Mouse (Mus musculus): ENCODE data around the gene Zfp646.

Gene Zfp646

DNA sequence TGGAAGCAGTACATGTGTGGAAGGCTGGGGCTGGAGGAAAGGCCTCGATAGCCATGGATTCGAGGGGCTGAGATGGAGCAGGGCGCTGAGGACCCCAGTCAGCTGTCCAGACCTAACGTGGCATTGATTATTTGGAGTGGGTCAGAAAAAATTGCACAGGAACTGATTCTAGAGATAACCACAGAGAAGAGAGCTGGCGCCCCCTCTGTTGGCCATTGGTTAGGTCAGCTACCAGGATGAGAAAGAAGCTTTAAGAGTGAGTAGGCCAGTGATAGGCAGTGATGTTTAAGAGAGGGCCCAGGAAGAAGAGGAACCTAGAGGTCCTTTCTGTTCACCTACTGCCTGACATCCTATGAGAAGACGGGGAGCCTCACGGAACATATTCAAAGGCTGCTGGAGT lies 43.3 kb downstream of the Zfp646 start:
- DNase-seq (ENCODE audit: low spot score in 2 of 2) = no peak

GRCm38 (mm10) chr7:127921516-127921915 lies 45.5 kb downstream of the Zfp646 start:
- no peak for DNase-seq (ENCODE audit: low spot score in 2 of 2)

DNA sequence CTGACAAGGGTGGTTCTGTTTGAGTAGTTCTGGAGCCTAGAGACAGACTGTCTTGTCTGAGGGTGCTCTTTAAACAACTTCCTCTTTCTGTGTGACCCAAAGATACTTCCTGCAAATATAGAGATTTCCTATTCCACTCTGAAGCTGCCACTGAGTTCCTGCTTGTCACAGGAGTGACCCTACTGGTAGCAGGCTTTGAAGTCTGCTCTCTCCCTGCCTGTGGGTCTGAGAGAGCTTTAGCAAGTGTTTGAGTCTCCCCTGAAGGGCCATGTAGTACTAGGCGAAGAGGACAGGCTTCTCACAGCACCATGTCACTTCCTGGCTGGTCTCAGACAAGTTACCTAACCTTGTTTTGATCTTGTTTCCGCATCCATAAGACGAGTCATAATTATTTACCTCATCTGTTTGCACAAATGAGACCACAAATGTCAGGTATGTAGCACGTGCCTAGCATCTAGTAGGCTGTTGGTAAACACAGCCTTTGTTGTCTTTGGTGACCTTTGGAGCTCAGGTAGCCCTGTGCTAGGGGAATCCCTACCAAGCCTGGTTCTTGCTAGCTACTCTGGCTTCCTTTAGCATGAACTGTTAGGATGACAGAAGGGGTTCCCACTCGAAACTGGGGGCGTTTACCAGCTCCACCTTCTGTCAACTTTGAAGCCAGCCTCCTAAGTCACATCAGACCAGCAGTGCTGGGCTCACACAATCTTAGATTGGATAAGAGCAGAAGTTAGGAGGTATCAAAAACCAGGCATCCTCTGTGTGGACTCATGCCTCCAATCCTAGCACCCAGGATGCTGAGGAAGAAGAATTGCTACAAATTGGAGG lies 46.6 kb downstream of the Zfp646 start:
- no peak for DNase-seq (ENCODE audit: low spot score in 2 of 2)

DNA sequence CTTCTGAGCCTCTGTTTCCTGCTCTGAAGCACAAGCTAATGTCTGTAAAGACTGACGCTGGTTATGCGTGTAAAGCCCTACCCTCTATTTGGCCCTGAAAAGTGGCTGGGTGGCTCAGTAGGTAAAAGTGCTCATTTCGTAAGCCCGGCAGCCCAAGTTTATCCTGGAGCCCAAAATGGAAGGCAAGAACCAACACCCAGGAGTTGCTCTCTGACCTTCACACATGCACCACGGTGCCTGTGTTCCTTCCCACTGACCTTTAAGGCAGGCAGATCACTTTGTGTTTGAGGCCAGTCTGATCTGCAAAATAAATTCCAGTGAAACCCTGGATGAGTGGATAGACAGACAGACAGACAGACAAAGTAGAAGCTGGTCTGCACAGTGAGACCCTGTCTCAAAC lies 47.7 kb downstream of the Zfp646 start:
- DNase-seq (ENCODE audit: low spot score in 2 of 2) = no peak

DNA sequence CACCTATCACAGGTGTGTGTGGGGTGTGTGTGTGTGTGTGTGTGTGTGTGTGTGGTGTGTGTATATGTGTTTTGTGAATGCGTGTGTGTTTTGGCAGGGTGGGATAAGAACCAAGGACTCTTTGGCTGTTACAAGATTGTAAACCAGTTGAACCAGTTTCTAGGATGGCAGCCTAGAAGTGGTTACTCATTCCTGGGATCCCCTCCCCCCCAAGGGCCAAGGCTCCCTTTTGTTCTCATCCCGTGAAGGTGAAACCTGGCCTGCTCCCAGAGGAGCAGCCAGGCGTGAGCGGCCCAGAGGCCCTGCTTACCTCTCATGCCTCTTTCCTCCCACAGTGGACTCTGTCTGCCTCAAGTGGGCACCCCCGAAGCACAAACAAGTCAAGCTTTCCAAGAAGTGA lies 49.2 kb downstream of the Zfp646 start:
- DNase-seq (ENCODE audit: low spot score in 2 of 2) = no peak

DNA sequence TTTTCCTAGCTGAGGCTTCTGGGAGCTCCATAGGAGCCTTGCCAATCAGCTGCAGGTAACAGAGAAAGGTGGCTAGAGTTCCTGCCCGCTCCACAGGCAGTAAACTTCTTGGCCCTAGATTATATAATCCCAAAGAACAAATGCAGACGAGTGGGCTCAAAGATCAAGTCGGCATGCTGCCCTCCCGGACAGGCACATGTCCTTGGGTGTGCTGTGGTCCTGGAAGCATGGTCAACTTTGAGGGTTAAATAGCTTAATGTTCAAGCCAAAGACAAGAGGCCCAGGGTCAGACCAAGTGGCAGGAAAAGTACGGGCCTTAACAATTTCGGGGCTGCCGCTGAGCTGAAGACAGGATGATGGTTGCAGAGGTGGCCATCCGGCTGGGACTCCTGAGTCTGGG lies 50.0 kb downstream of the Zfp646 start:
- no peak for DNase-seq (ENCODE audit: low spot score in 2 of 2)

DNA sequence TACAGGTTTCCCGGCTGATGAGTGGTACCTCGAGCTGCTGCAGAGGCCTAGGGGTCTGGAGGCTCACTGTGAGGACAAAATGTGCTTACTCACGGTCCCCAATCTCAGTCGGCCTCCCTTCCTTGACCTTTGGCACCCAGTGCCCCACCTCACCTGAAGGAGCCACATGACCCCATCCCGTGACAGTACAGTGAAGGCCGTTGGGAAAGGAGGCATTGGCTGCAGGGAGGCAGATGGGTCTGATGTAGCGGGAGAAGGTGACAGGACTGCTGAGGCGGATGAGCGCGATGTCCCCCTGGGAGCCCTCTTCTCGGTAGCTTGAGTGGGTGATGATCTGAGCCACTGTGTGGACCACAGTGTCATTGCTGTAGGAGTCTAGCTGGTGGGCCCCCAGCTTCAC lies 50.8 kb downstream of the Zfp646 start:
- DNase-seq (ENCODE audit: low spot score in 2 of 2) = no peak

DNA sequence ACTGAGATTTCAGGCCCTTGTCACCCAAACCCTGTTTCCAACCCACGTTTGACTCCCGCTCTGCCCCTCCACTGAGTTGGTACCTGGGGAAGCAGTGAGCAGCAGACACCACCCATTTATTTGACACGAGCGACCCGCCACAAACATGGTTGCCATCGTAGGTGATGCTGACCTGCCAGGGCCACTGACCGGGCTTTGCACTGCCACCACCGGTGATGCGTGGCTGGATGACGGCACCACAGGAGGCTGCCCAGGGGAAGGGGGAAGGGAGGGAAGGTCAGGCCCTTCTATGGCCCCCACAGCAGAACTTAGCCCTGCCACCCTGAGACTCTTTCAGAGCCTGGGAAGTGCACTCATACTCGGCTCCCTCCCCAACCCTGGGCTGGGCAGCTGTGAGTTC lies 51.7 kb downstream of the Zfp646 start:
- no peak for DNase-seq (ENCODE audit: low spot score in 2 of 2)

DNA sequence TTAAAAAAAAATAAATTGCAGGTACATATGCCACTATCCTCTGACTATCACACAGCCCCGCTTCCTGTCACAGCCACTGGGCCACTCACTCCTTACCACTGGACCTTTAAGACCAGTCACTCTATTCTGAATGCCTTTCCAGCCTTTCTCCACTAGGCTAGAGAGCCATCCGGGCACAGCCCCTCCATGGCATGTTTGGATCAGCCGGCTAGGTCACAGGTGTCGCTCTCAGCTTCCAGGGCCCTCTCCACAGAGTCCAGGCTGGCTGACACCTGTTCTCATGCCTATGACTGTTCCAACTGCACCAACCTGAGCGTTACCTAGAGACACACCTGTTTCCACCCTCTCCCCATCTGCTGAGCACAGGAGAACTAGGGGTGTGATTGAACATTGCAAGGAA lies 52.6 kb downstream of the Zfp646 start:
- DNase-seq (ENCODE audit: low spot score in 2 of 2) = no peak

DNA sequence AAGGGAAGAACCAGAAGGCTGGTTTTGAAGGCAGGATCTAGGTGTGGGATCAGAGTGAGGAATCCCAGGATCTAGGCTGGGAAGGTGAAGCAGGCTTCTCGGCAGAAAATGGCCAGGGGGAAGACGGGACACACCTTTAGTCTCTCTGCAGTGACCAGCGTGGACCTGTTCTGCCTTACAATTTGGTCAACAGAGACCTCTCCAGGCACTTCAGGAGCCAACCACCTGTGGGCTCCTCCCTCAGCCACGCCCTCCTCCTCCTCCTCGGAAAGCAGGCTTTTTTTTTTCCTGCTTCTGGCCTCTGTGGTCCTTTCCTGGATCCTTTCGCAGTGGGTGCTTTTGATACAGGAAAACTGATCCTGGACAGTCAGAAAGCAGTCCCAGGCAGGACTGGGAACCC lies 53.9 kb downstream of the Zfp646 start, which contains the start of gene Prss8:
Gene Prss8 (minus strand): TSS at position 182 of the 400 bp plus-strand sequence.
- no peak for DNase-seq (ENCODE audit: low spot score in 2 of 2)

GRCm38 (mm10) chr7:127930636-127931035 lies 54.6 kb downstream of the Zfp646 start:
- DNase-seq (ENCODE audit: low spot score in 2 of 2) = no peak

- no peak for DNase-seq (ENCODE audit: low spot score in 2 of 2)
Observed at GRCm38 (mm10) chr7:127931351-127932135, 55.5 kb downstream of the Zfp646 start.

DNA sequence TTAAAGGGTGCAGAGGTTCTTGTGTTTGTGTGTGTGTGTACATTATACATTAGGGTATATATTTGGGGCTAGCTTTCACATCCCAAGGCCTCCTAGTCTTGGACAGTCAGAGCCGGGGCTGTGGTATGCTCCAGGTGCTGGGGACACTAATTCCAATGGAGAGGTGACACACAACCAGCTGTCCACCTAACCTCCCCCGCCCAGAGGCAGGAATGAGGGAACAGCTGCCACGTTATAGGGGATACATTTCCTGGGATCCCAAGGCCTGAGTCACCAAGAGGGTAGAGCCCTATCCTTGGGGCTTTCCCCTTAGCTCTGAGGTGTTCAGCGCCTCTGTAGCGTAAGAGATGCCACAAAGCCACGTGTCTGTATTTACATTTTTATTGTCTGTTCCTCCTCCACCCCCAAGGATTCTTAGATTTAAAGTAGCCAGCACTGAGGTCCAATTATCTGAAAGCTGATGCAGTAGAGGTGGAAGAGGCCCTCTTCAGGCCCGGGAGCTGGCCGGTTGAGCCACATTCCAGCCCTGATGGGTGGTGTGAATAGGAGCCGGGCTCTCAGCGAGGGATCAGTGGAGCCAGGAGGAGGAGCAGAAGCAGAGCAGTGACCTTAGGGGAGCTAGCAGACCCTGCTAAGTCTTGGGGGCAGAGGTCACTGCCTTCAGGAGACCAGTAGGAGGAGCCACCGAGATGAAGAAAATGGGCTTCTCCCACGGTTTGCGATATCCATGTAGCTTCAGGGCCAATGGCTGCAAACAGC lies 56.4 kb downstream of the Zfp646 start:
- DNase-seq (ENCODE audit: low spot score in 2 of 2) = no peak

DNA sequence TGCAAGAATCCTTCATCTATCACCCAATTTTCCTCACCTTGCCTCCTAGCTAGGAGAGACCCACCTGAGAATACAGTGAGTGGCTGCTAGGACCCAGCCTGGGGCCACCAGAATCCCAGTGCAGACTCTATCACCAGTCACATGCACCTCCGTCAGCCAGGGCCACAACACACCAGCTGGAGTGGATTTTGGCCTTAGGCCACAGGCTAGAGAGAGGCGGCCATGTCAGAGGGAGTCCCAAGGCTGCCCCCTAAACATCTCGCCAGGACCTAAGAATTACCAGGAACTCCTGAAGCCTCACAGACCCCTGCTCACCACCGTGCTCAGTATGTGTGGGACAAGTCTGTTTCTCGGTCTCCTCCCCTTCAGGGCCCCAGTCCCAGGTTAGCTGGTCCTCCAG lies 58.1 kb downstream of the Zfp646 start:
- DNase-seq (ENCODE audit: low spot score in 2 of 2) = no peak

GRCm38 (mm10) chr7:127935028-127935722 lies 59.2 kb downstream of the Zfp646 start:
- peak; percentile 96 to 97 for DNase-seq (ENCODE audit: low spot score in 2 of 2)
